1 mouse cellular context compared by ENCODE assay signal in the genomic region with DNA sequence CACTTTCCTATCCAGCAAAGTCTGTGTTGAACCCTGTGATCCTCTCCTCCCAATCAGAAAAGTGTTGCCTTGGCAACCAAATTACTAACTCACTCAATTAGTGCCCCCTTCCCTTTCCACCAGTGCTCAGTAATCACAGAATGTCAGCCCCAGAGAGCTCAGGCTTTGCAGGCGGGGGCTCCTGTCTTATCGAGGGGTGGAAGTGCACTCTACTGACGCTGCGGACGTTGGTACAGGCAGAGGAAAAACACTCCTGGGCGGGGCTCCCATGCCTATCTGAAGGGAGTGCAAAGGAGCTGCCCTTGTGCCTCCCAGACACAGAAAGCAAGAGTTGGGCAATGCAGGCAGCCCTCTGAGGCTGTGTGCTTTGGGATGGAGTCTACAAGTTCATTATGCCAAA.
TF ChIP-seq lines count a peak whose summit lies in the region.

No protein-coding gene starts in this region.

TF ChIP-seq in MEL, 35 proteins besides CTCF, POLR2A, EP300 and RAD21:
- peak; percentile 93 for TF ChIP-seq TBP (IDR thresholded peaks at IDR 0.05; ENCODE audit: low read depth, low read length)
- no peak for TF ChIP-seq E2F4 (IDR thresholded peaks at IDR 0.05; ENCODE audit: borderline replicate concordance, low read depth, low read length)
- TF ChIP-seq RCOR1 (IDR thresholded peaks at IDR 0.05; ENCODE audit: low read depth, low read length) = peak; percentile 68
- no peak for TF ChIP-seq ZKSCAN1 (IDR thresholded peaks at IDR 0.05; ENCODE audit: low read depth, low read length)
- TF ChIP-seq USF2 (IDR thresholded peaks at IDR 0.05; ENCODE audit: borderline replicate concordance in 1 of 2, insufficient read depth in 1 of 2, low read depth in 1 of 2, low read length in 2 of 2) = no peak
- TF ChIP-seq TCF12 (IDR thresholded peaks at IDR 0.05; ENCODE audit: low read depth, low read length) = peak; percentile 86
- TF ChIP-seq ELF1 (IDR thresholded peaks at IDR 0.05; ENCODE audit: low read depth, low read length) = peak; percentile 83
- peak; percentile 64 for TF ChIP-seq GATA1 (IDR thresholded peaks at IDR 0.05; ENCODE audit: low read depth, low read length)
- no peak for TF ChIP-seq MEF2A (IDR thresholded peaks at IDR 0.05; ENCODE audit: extremely low read depth, insufficient replicate concordance, low read depth, low read length, poor library complexity, severe bottlenecking)
- peak; percentile 94 for TF ChIP-seq ZMIZ1 (IDR thresholded peaks at IDR 0.05; ENCODE audit: low read depth, low read length)
- peak; percentile 87 for TF ChIP-seq ETS1 (IDR thresholded peaks at IDR 0.05; ENCODE audit: low read depth, low read length)
- TF ChIP-seq BHLHE40 (IDR thresholded peaks at IDR 0.05; ENCODE audit: borderline replicate concordance, low read depth, low read length) = no peak
- TF ChIP-seq JUND (IDR thresholded peaks at IDR 0.05; ENCODE audit: low read depth, low read length) = no peak
- no peak for TF ChIP-seq MAFK (IDR thresholded peaks at IDR 0.05; ENCODE audit: borderline replicate concordance, low read depth, low read length)
- TF ChIP-seq MYC (IDR thresholded peaks at IDR 0.05; ENCODE audit: low read depth, low read length) = peak; percentile 60
- TF ChIP-seq USF1 (IDR thresholded peaks at IDR 0.05; ENCODE audit: low read depth, low read length) = peak; percentile 83
- TF ChIP-seq ZNF384 (IDR thresholded peaks at IDR 0.05; ENCODE audit: low read depth, low read length) = peak; percentile 67; the same call in 1 of the 2 replicates
- no peak for TF ChIP-seq KAT2A (conservative IDR thresholded peaks at IDR 0.05; ENCODE audit: low read depth, low read length)
- TF ChIP-seq POLR2AphosphoS2 (IDR thresholded peaks at IDR 0.05; ENCODE audit: low read length) = peak; percentile 86
- no peak; the same call in 1 of the 2 replicates for TF ChIP-seq CHD1 (IDR thresholded peaks at IDR 0.05; ENCODE audit: low read depth, low read length)
- peak; percentile 74 for TF ChIP-seq TAL1 (IDR thresholded peaks at IDR 0.05; ENCODE audit: low read length)
- no peak for TF ChIP-seq GABPA (IDR thresholded peaks at IDR 0.05; ENCODE audit: low read depth, low read length)
- peak; percentile 73 for TF ChIP-seq HCFC1 (IDR thresholded peaks at IDR 0.05; ENCODE audit: low read depth, low read length)
- no peak for TF ChIP-seq POLR2AphosphoS5 (IDR thresholded peaks at IDR 0.05; ENCODE audit: borderline replicate concordance, low read depth, low read length)
- no peak for TF ChIP-seq ZC3H11A (IDR thresholded peaks at IDR 0.05; ENCODE audit: low read depth, low read length)
- TF ChIP-seq SMC3 (IDR thresholded peaks at IDR 0.05; ENCODE audit: low read depth, low read length) = no peak
- TF ChIP-seq MYB (IDR thresholded peaks at IDR 0.05; ENCODE audit: low read depth, low read length) = peak; percentile 74
- 0 out of 2 replicates have a peak, but pooled peaks have one; percentile 42 for TF ChIP-seq UBTF (IDR thresholded peaks at IDR 0.05; ENCODE audit: borderline replicate concordance, insufficient read depth, low read depth, low read length)
- peak; percentile 91 for TF ChIP-seq MXI1 (IDR thresholded peaks at IDR 0.05; ENCODE audit: low read depth, low read length)
- peak; percentile 97 for TF ChIP-seq SIN3A (IDR thresholded peaks at IDR 0.05; ENCODE audit: low read length)
- peak; percentile 39; the same call in 1 of the 2 replicates for TF ChIP-seq MAX (IDR thresholded peaks at IDR 0.05; ENCODE audit: low read length)
- TF ChIP-seq MAZ (IDR thresholded peaks at IDR 0.05; ENCODE audit: low read depth, low read length) = peak; percentile 99
- TF ChIP-seq CHD2 (IDR thresholded peaks at IDR 0.05; ENCODE audit: low read length) = no peak
- TF ChIP-seq NRF1 (IDR thresholded peaks at IDR 0.05; ENCODE audit: insufficient read depth, low read depth, low read length, poor library complexity, severe bottlenecking) = no peak
- TF ChIP-seq NELFE (IDR thresholded peaks at IDR 0.05; ENCODE audit: low read depth, low read length) = peak; percentile 86
